In the genomic region with DNA sequence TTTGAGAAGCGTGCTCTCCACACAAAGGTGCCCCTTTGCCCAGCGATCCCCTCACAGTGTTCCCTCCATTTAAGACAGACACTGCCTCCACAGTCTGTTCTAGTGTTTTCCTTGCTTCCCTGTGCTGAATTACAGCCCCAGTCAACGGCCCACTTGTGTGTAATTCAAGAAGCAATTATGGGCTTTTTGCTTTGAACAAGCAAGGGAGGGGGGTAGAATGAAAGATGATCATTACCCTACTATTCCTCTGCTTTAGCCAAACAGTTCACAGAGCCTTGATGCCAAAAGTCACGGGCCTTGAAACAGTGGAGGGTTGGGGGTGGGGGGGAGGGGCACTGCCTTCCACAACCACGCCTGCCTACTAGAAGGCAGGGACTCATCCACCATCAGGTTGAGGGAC, we compare ENCODE assay signal across 16 mouse cellular contexts.
DNase-seq lines count a peak whose midpoint lies in the region; ATAC-seq and TF ChIP-seq lines count a peak whose summit lies in the region.
"Had no signal": no experiment of that assay in that cellular context is flagged by ENCODE, and none has a peak within 500 bp of the region (broad histone marks: within the 10 kb centered on the region; RNA-seq: fewer than 3 reads in every experiment).

No protein-coding gene starts in this region.

- peaks cover 25% of the 10 kb centered on the region for H3K4me1 ChIP-seq in heart, embryonic 13.5 days
- peaks cover 11% of the 10 kb centered on the region; the same call in 1 of the 2 replicates for H3K4me1 ChIP-seq in kidney, embryonic 16.5 days (ENCODE audit: insufficient read depth, low read length)
- no peaks in the 10 kb centered on the region for H3K4me1 ChIP-seq in kidney, adult 2 months (ENCODE audit: control insufficient read depth, insufficient read depth, low read length)
- H3K4me1 ChIP-seq in embryonic facial prominence, embryonic 10.5 days = peaks cover 31% of the 10 kb centered on the region
- peaks cover 31% of the 10 kb centered on the region for H3K4me1 ChIP-seq in limb, embryonic 10.5 days
- H3K4me1 ChIP-seq: midbrain, embryonic 12.5 days had no signal

- peak overlapping the region; percentile 60 for H3K4me2 ChIP-seq in heart, embryonic 13.5 days
- no peak overlapping the region for H3K4me2 ChIP-seq in kidney, embryonic 16.5 days (replicated peaks; ENCODE audit: low read depth, low read length)
- H3K4me2 ChIP-seq: midbrain, embryonic 12.5 days had no signal

- 0 out of 2 replicates have a peak, but pooled peaks cover 2% of the 10 kb centered on the region for H3K27me3 ChIP-seq in heart, embryonic 13.5 days (replicated peaks)
- H3K27me3 ChIP-seq in kidney, embryonic 16.5 days (ENCODE audit: insufficient read depth, low read length) = no peaks in the 10 kb centered on the region
- H3K27me3 ChIP-seq in kidney, adult 2 months (replicated peaks; ENCODE audit: control insufficient read depth, insufficient read depth, low read length) = no peaks in the 10 kb centered on the region
- peaks cover 4% of the 10 kb centered on the region; the same call in 1 of the 2 replicates for H3K27me3 ChIP-seq in embryonic facial prominence, embryonic 10.5 days (replicated peaks; ENCODE audit: low read depth, poor library complexity, severe bottlenecking)
- no peaks in the 10 kb centered on the region for H3K27me3 ChIP-seq in limb, embryonic 10.5 days (ENCODE audit: low read depth, poor library complexity, severe bottlenecking)
- H3K27me3 ChIP-seq: midbrain, embryonic 12.5 days had no signal

- H3K36me3 ChIP-seq in heart, embryonic 13.5 days = no peaks in the 10 kb centered on the region
- no peaks in the 10 kb centered on the region for H3K36me3 ChIP-seq in kidney, embryonic 16.5 days (ENCODE audit: insufficient read depth, low read length)
- H3K36me3 ChIP-seq in kidney, adult 2 months (ENCODE audit: control insufficient read depth, insufficient read depth, low read length) = no peaks in the 10 kb centered on the region
- H3K36me3 ChIP-seq in embryonic facial prominence, embryonic 10.5 days (replicated peaks) = no peaks in the 10 kb centered on the region
- H3K36me3 ChIP-seq in limb, embryonic 10.5 days = no peaks in the 10 kb centered on the region
- H3K36me3 ChIP-seq: midbrain, embryonic 12.5 days had no signal

- DNase-seq in heart, postnatal 36 days = no peak
- DNase-seq in kidney, adult 2 months = no peak
- peak; percentile 29 for DNase-seq in embryonic facial prominence, embryonic 10.5 days (ENCODE audit: low spot score)
- no peak for DNase-seq in limb, embryonic 10.5 days (ENCODE audit: low spot score)
- no peak for DNase-seq in right cerebral cortex, adult 18-20 months
- DNase-seq in cerebellum, postnatal 25 days = no peak
- DNase-seq: adrenal gland, postnatal 25 days; cerebellum, postnatal 14 days; heart, adult 2 months; kidney, adult 18-20 months; lung, postnatal 14 days; spleen, adult 18-20 months; thymus, postnatal 25 days had no signal

- intact Hi-C loops in heart, postnatal 36 days (cut with DNase I) = no loop called here

- peak overlapping the region; percentile 30; the same call in 1 of the 2 replicates for H3K4me3 ChIP-seq in heart, embryonic 13.5 days
- no peak overlapping the region for H3K4me3 ChIP-seq in kidney, embryonic 16.5 days (ENCODE audit: low read length)
- H3K4me3 ChIP-seq in kidney, adult 2 months (ENCODE audit: insufficient read depth, low read depth, low read length) = no peak overlapping the region
- H3K4me3 ChIP-seq in embryonic facial prominence, embryonic 10.5 days = no peak overlapping the region
- no peak overlapping the region for H3K4me3 ChIP-seq in limb, embryonic 10.5 days
- H3K4me3 ChIP-seq: heart, adult 2 months; midbrain, embryonic 12.5 days had no signal

- no peak for TF ChIP-seq POLR2A in kidney, adult 2 months (IDR thresholded peaks at IDR 0.05; ENCODE audit: low read depth, low read length)

- no peak for TF ChIP-seq CTCF in kidney, adult 2 months (conservative IDR thresholded peaks at IDR 0.05; ENCODE audit: insufficient read depth, insufficient read length, low read depth, low read length)

- H3K9me3 ChIP-seq in heart, embryonic 13.5 days = no peaks in the 10 kb centered on the region; the same call in 1 of the 2 replicates
- no peaks in the 10 kb centered on the region for H3K9me3 ChIP-seq in kidney, embryonic 16.5 days (ENCODE audit: low read length)
- no peaks in the 10 kb centered on the region for H3K9me3 ChIP-seq in embryonic facial prominence, embryonic 10.5 days
- H3K9me3 ChIP-seq in limb, embryonic 10.5 days (replicated peaks) = no peaks in the 10 kb centered on the region
- H3K9me3 ChIP-seq: midbrain, embryonic 12.5 days had no signal

- peak overlapping the region; percentile 3; the same call in 1 of the 2 replicates for H3K9ac ChIP-seq in heart, embryonic 13.5 days
- H3K9ac ChIP-seq in kidney, embryonic 16.5 days (replicated peaks; ENCODE audit: low read length) = no peak overlapping the region
- H3K9ac ChIP-seq: midbrain, embryonic 12.5 days had no signal

- ATAC-seq in heart, embryonic 13.5 days (ENCODE audit: extremely low read depth, insufficient number of reproducible peaks, low FRiP score, low TSS enrichment) = no peak
- ATAC-seq in kidney, embryonic 16.5 days (ENCODE audit: low FRiP score, low TSS enrichment) = no peak

- H3K27ac ChIP-seq in heart, embryonic 13.5 days (replicated peaks) = no peak overlapping the region
- peak overlapping the region; percentile 47; the same call in 1 of the 2 replicates for H3K27ac ChIP-seq in kidney, embryonic 16.5 days (ENCODE audit: low read length)
- no peak overlapping the region for H3K27ac ChIP-seq in kidney, adult 2 months (ENCODE audit: insufficient read depth, low read depth, low read length)
- H3K27ac ChIP-seq in embryonic facial prominence, embryonic 10.5 days (replicated peaks) = peak overlapping the region; percentile 59
- H3K27ac ChIP-seq in limb, embryonic 10.5 days = peak overlapping the region; percentile 53; the same call in 1 of the 2 replicates
- H3K27ac ChIP-seq: heart, adult 2 months; midbrain, embryonic 12.5 days had no signal

- WGBS in heart, embryonic 13.5 days = 53% methylated on average over 5 of the region's 5 CpGs
- 24% methylated on average over 5 of the region's 5 CpGs for WGBS in kidney, embryonic 16.5 days
- 65% methylated on average over 5 of the region's 5 CpGs for WGBS in kidney, adult 2 months
- WGBS in embryonic facial prominence, embryonic 10.5 days = 33% methylated on average over 5 of the region's 5 CpGs
- WGBS in limb, embryonic 10.5 days = 34% methylated on average over 5 of the region's 5 CpGs

Comparison
In these comparisons a context has a peak if more than half of its experiments do, and no peak if none do; other contexts are left out.
1. H3K27ac ChIP-seq: peak in kidney, embryonic 16.5 days (single experiment), embryonic facial prominence, embryonic 10.5 days (single experiment) and limb, embryonic 10.5 days (single experiment); none in heart, embryonic 13.5 days (single experiment) and kidney, adult 2 months (single experiment).